Mouse (Mus musculus) heart, adult 2 months (tissue): ENCODE measurements around the gene Taar8b.

Experiments used
- CTCF ChIP-seq: fragments of 200-600 bp; IDR thresholded peaks from 2 replicates; pipeline ENCODE4 v1.8.1; 2022; ENCODE audit warnings: antibody characterized with exemption, mild to moderate bottlenecking, moderate library complexity
- EP300 ChIP-seq: fragments of 200-500 bp; IDR thresholded peaks from 2 replicates; pipeline ENCODE4 v1.6.1; 2011; ENCODE audit warnings: low read depth, low read length, control low read depth; ENCODE audit not compliant: insufficient read depth
- POLR2A ChIP-seq: fragments of 200-500 bp; IDR thresholded peaks from 2 replicates; pipeline ENCODE4 v1.6.1; 2011; ENCODE audit warnings: mild to moderate bottlenecking, low read depth, low read length, control low read depth; ENCODE audit not compliant: insufficient read depth

DNA sequence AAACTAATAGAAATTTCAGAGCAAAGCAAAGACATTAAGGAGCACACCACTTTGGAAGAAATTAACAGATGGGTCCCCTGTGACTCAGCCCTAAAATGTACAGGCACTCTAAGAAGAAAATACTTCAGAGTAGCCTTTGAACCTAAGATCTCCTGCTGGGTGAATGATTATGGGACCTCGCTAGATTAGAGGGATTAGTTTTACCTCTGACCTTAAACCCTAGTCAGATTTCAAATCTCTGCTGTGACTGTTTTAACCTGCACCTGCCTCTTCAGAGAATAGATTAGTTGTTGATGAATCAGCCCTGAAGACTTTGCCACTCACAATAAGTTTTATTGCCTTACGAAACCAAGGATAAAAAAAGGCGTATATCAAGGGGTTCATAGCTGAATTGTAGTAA lies 16.1 kb upstream of the Taar8b start:
- TF ChIP-seq CTCF = no peak
- TF ChIP-seq POLR2A = no peak
- TF ChIP-seq EP300 = no peak
